Mouse (Mus musculus) cerebellum, postnatal 14 days (tissue): ENCODE measurements around the gene Gm4133.
"Not testable (repeated sequence)": the region's sequence is repeated elsewhere in the genome, so short reads cannot be mapped to it uniquely, and the experiment has no call there.

Experiments
- DNase-seq, 2 experiments: peaks; one replicate each; pipeline ENCODE4 v3.0.0; 2021; ENCODE audit warnings: mixed read lengths in 2 of 2

Gm4133 gene

DNA sequence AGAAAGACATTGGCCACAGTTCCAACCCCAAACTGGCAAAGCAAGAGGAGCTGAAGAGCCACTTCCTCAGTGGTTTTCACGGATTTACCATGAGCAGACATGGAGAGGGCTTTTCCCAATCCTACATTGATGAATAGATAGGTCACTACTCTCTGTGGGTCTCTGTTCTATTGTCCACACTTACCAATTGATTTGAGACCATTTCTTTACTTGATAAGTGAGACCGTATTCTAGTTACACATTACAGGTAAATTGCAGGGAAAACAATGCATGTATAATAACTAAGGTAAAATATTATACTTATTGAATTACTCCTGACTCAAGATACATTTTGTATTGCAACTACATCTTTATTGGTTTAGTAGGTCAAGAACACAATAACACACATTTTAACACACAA is at the start of gene Gm4133:
Gene Gm4133 (minus strand): TSS at position 101 of the 400 bp plus-strand sequence.
- DNase-seq, result not testable (repeated sequence)

- not testable (repeated sequence) for DNase-seq
These were observed 41.4 kb upstream of the Gm4133 start, which contains the start of gene Gm5728 for GRCm38 (mm10) chr7:20375310-20375709. Gene Gm5728 (minus strand): TSS chr7:20375410.
